Mouse (Mus musculus) MEL (cell line): ENCODE results near the gene Acmsd. TPM values are rescaled to one million over a fixed set of nuclear protein-coding genes. Genes with fewer than 3 reads are reported as not detected.
A peak's percentile ranks its signal among the peaks of the same experiment; 100 is the strongest.

Experiments used
- DNase-seq: peaks from one replicate; pipeline ENCODE4 v3.0.0; 2011; ENCODE audit warnings: low read depth, low spot score
- H3K27ac ChIP-seq: 2 replicates; pipeline ENCODE4 v1.5.1; 2012; ENCODE audit warnings: low read depth, mild to moderate bottlenecking, control low read depth, low read length, moderate library complexity; ENCODE audit not compliant: control insufficient read depth
- H3K27me3 ChIP-seq, 2 experiments: fragments of 150-350 bp in 1 of 2; sonication (generic) in 1 of 2; 2 replicates each; pipeline ENCODE4 v1.6.1; 2012; ENCODE audit warnings: low read length in 2 of 2, mild to moderate bottlenecking in 2 of 2, improper control_type of control experiment in 1 of 2, moderate library complexity in 1 of 2; ENCODE audit not compliant: insufficient read depth in 2 of 2, control insufficient read depth in 1 of 2
- H3K36me3 ChIP-seq, 2 experiments: 2 replicates each; pipeline ENCODE4 v1.6.1; 2012 to 2014; ENCODE audit warnings: low read length in 2 of 2, improper control_type of control experiment in 1 of 2, inconsistent platforms in 1 of 2, mild to moderate bottlenecking in 1 of 2; ENCODE audit not compliant: insufficient read depth in 2 of 2, control insufficient read depth in 1 of 2
- H3K4me1 ChIP-seq, 2 experiments: fragments of 150-350 bp in 1 of 2; sonication (generic) in 1 of 2; 2 replicates each; pipeline ENCODE4 v1.6.1; 2012; ENCODE audit warnings: low read length in 2 of 2, improper control_type of control experiment in 1 of 2, mild to moderate bottlenecking in 1 of 2; ENCODE audit not compliant: insufficient read depth in 2 of 2, control insufficient read depth in 1 of 2
- H3K4me3 ChIP-seq, 2 experiments: fragments of 150-350 bp in 1 of 2; sonication (generic) in 1 of 2; 2 replicates each; pipeline ENCODE4 v1.5.1; 2012; ENCODE audit warnings: low read depth in 2 of 2, low read length in 2 of 2, mild to moderate bottlenecking in 2 of 2, moderate library complexity in 2 of 2, control low read depth in 1 of 2, improper control_type of control experiment in 1 of 2; ENCODE audit not compliant: control insufficient read depth in 1 of 2, insufficient read depth in 1 of 2
- H3K79me2 ChIP-seq: 2 replicates; pipeline ENCODE4 v1.6.1; 2012; ENCODE audit warnings: mild to moderate bottlenecking, low read length, moderate library complexity; ENCODE audit not compliant: control insufficient read depth, poor library complexity, insufficient read depth
- H3K9ac ChIP-seq: 2 replicates; pipeline ENCODE4 v1.6.1; 2012; ENCODE audit warnings: low read depth, mild to moderate bottlenecking, control low read depth, low read length, moderate library complexity; ENCODE audit not compliant: control insufficient read depth, poor library complexity, severe bottlenecking
- H3K9me3 ChIP-seq: fragments of 150-350 bp; sonication (generic); replicated peaks from 2 replicates; pipeline ENCODE4 v1.6.1; 2012; ENCODE audit warnings: mild to moderate bottlenecking, low read length, improper control_type of control experiment, moderate library complexity; ENCODE audit not compliant: insufficient read depth
- BHLHE40 ChIP-seq: IDR thresholded peaks from 2 replicates; pipeline ENCODE4 v1.6.1; 2012; ENCODE audit warnings: low read depth, mild to moderate bottlenecking, inconsistent platforms, low read length, improper control_type of control experiment, borderline replicate concordance
- CHD1 ChIP-seq: IDR thresholded peaks from 2 replicates; pipeline ENCODE4 v1.6.1; 2012; ENCODE audit warnings: low read depth, mild to moderate bottlenecking, inconsistent platforms, low read length, improper control_type of control experiment
- CHD2 ChIP-seq: IDR thresholded peaks from 2 replicates; pipeline ENCODE4 v1.6.1; 2011; ENCODE audit warnings: low read length, improper control_type of control experiment
- E2F4 ChIP-seq: IDR thresholded peaks from 2 replicates; pipeline ENCODE4 v1.6.1; 2011; ENCODE audit warnings: low read depth, low read length, improper control_type of control experiment, borderline replicate concordance
- EP300 ChIP-seq, 2 experiments: IDR thresholded peaks; 2 replicates each; pipeline ENCODE4 v1.6.1; 2011; ENCODE audit warnings: improper control_type of control experiment in 2 of 2, low read length in 2 of 2, low read depth in 1 of 2, mild to moderate bottlenecking in 1 of 2
- ETS1 ChIP-seq: IDR thresholded peaks from 2 replicates; pipeline ENCODE4 v1.6.1; 2012; ENCODE audit warnings: low read depth, mild to moderate bottlenecking, inconsistent platforms, low read length, improper control_type of control experiment, moderate library complexity
- GATA1 ChIP-seq: IDR thresholded peaks from 2 replicates; pipeline ENCODE4 v1.6.1; 2011; ENCODE audit warnings: low read depth, low read length, improper control_type of control experiment
- HCFC1 ChIP-seq: IDR thresholded peaks from 2 replicates; pipeline ENCODE4 v1.6.1; 2012; ENCODE audit warnings: low read depth, mild to moderate bottlenecking, inconsistent platforms, low read length, improper control_type of control experiment, moderate library complexity
- JUND ChIP-seq: IDR thresholded peaks from 2 replicates; pipeline ENCODE4 v1.6.1; 2011; ENCODE audit warnings: low read depth, mild to moderate bottlenecking, improper control_type of control experiment, low read length
- KAT2A ChIP-seq: conservative IDR thresholded peaks from 2 replicates; pipeline ENCODE4 v1.6.1; 2012; ENCODE audit warnings: low read depth, low read length, improper control_type of control experiment, inconsistent platforms
- MAZ ChIP-seq: IDR thresholded peaks from 2 replicates; pipeline ENCODE4 v1.6.1; 2012; ENCODE audit warnings: low read depth, mild to moderate bottlenecking, inconsistent platforms, low read length, improper control_type of control experiment
- MEF2A ChIP-seq: IDR thresholded peaks from 2 replicates; pipeline ENCODE4 v1.6.1; 2014; ENCODE audit warnings: low read depth, mild to moderate bottlenecking, inconsistent platforms, low read length, improper control_type of control experiment; ENCODE audit not compliant: poor library complexity, insufficient replicate concordance, severe bottlenecking; ENCODE audit errors: extremely low read depth
- MYB ChIP-seq: IDR thresholded peaks from 2 replicates; pipeline ENCODE4 v1.6.1; 2011; ENCODE audit warnings: mild to moderate bottlenecking, low read depth, low read length, improper control_type of control experiment
- NELFE ChIP-seq: IDR thresholded peaks from 2 replicates; pipeline ENCODE4 v1.6.1; 2011; ENCODE audit warnings: low read depth, low read length, improper control_type of control experiment
- POLR2A ChIP-seq, 2 experiments: IDR thresholded peaks; 2 replicates each; pipeline ENCODE4 v1.6.1; 2011 to 2012; ENCODE audit warnings: low read length in 2 of 2, mild to moderate bottlenecking in 2 of 2, control low read depth in 1 of 2, improper control_type of control experiment in 1 of 2, low read depth in 1 of 2, moderate library complexity in 1 of 2; ENCODE audit not compliant: control insufficient read depth in 1 of 2, insufficient read depth in 1 of 2, poor library complexity in 1 of 2
- POLR2AphosphoS2 ChIP-seq: IDR thresholded peaks from 2 replicates; pipeline ENCODE4 v1.6.1; 2011; ENCODE audit warnings: low read length, improper control_type of control experiment
- SIN3A ChIP-seq: IDR thresholded peaks from 2 replicates; pipeline ENCODE4 v1.6.1; 2012; ENCODE audit warnings: low read length, improper control_type of control experiment, inconsistent platforms
- TBP ChIP-seq: IDR thresholded peaks from 2 replicates; pipeline ENCODE4 v1.8.0; 2011; ENCODE audit warnings: low read depth, low read length, improper control_type of control experiment
- USF2 ChIP-seq, 2 experiments: IDR thresholded peaks; 2 replicates each; pipeline ENCODE4 v1.6.1; 2011 to 2012; ENCODE audit warnings: improper control_type of control experiment in 2 of 2, low read length in 2 of 2, borderline replicate concordance in 1 of 2, inconsistent platforms in 1 of 2, low read depth in 1 of 2, mild to moderate bottlenecking in 1 of 2; ENCODE audit not compliant: insufficient read depth in 1 of 2
- ZC3H11A ChIP-seq: IDR thresholded peaks from 2 replicates; pipeline ENCODE4 v1.6.1; 2012; ENCODE audit warnings: low read depth, mild to moderate bottlenecking, inconsistent platforms, low read length, improper control_type of control experiment
- ZKSCAN1 ChIP-seq: IDR thresholded peaks from 2 replicates; pipeline ENCODE4 v1.6.1; 2012; ENCODE audit warnings: low read depth, mild to moderate bottlenecking, inconsistent platforms, low read length, improper control_type of control experiment, moderate library complexity
- ZMIZ1 ChIP-seq: IDR thresholded peaks from 2 replicates; pipeline ENCODE4 v1.6.1; 2012; ENCODE audit warnings: low read depth, mild to moderate bottlenecking, inconsistent platforms, low read length, improper control_type of control experiment, moderate library complexity
- ZNF384 ChIP-seq: IDR thresholded peaks from 2 replicates; pipeline ENCODE4 v1.6.1; 2012; ENCODE audit warnings: low read depth, mild to moderate bottlenecking, inconsistent platforms, low read length, improper control_type of control experiment
- polyA plus RNA-seq, 2 experiments: library from polyadenylated mRNA; stranded (reverse) in 1 of 2; unstranded in 1 of 2; fragments of >175 nt in 1 of 2; fragments of >200 nt in 1 of 2; gene quantifications; 2 replicates each; pipeline versions ENCODE4 v1.2.1 to v1.2.4; 2012; ENCODE audit warnings: low replicate concordance in 2 of 2, low read depth in 1 of 2; ENCODE audit not compliant: insufficient read length in 2 of 2, insufficient read depth in 1 of 2, missing spikeins in 1 of 2
- total RNA-seq: library from RNA; depleted of rRNA; stranded (reverse); fragments of 300-350 nt; gene quantifications from 2 replicates; pipeline ENCODE4 v1.2.3, GENCODE M21; 2012

Acmsd gene
- total and polyA plus RNA-seq, 3 experiments, result 4.3 to 4.4 TPM; not detected in 1

- no peak for DNase-seq
- Histone ChIP-seq H3K4me3 (no peak overlapping the region), H3K36me3 (peaks cover 3 to 25% of the 10 kb centered on the region in 2 experiments; a peak in 3 of 4 replicates), H3K9ac (no peak overlapping the region), H3K27ac (no peak overlapping the region), H3K9me3 (no peaks in the 10 kb centered on the region), H3K79me2 (peaks cover 2% of the 10 kb centered on the region; the same call in 1 of the 2 replicates), H3K4me1 (no peaks in the 10 kb centered on the region), H3K27me3 (no peaks in the 10 kb centered on the region)
- no peak for TF ChIP-seq EP300 (IDR thresholded peaks at IDR 0.05; ENCODE audit: low read depth in 1 of 2, low read length in 2 of 2)
- TF ChIP-seq ZNF384, result no peak
- no peak for TF ChIP-seq BHLHE40
- no peak for TF ChIP-seq POLR2AphosphoS2
- no peak for TF ChIP-seq HCFC1
These were observed 73.7 kb downstream of the Acmsd start for GRCm38 (mm10) chr1:127802916-127803315.

- DNase-seq, result no peak
- Histone ChIP-seq H3K9me3 (no peaks in the 10 kb centered on the region), H3K27me3 (no peaks in the 10 kb centered on the region), H3K4me3 (no peak overlapping the region), H3K9ac (no peak overlapping the region), H3K36me3 (peaks cover 0 to 6% of the 10 kb centered on the region in 2 experiments; a peak in 2 of 4 replicates), H3K27ac (no peak overlapping the region), H3K79me2 (no peaks in the 10 kb centered on the region; the same call in 1 of the 2 replicates), H3K4me1 (no peaks in the 10 kb centered on the region)
- TF ChIP-seq MYB, result no peak
- no peak for TF ChIP-seq GATA1
- no peak for TF ChIP-seq CHD2
- TF ChIP-seq ZKSCAN1, result no peak
- TF ChIP-seq E2F4, result no peak
- 0 out of 4 replicates have a peak, but pooled peaks of 1 of the 2 experiments have one; percentile 16 for TF ChIP-seq POLR2A (IDR thresholded peaks at IDR 0.05; ENCODE audit: control insufficient read depth in 1 of 2, insufficient read depth in 1 of 2, low read depth in 1 of 2, low read length in 2 of 2, poor library complexity in 1 of 2)
- no peak for TF ChIP-seq SIN3A
These were observed 79.5 kb downstream of the Acmsd start for GRCm38 (mm10) chr1:127808671-127809070.

GRCm38 (mm10) chr1:127812929-127813328, 83.7 kb downstream of the Acmsd start:
- Histone ChIP-seq H3K79me2 (no peaks in the 10 kb centered on the region), H3K4me3 (no peak overlapping the region), H3K36me3 (no peaks in the 10 kb centered on the region), H3K27ac (no peak overlapping the region), H3K9ac (no peak overlapping the region), H3K4me1 (no peaks in the 10 kb centered on the region), H3K27me3 (no peaks in the 10 kb centered on the region), H3K9me3 (no peaks in the 10 kb centered on the region)
- TF ChIP-seq CHD2 (no peak), MEF2A (no peak), ETS1 (no peak), KAT2A (no peak), EP300 (IDR thresholded peaks at IDR 0.05; ENCODE audit: low read depth in 1 of 2, low read length in 2 of 2) (no peak), TBP (no peak), MYB (no peak), USF2 (IDR thresholded peaks at IDR 0.05; ENCODE audit: borderline replicate concordance in 1 of 2, insufficient read depth in 1 of 2, low read depth in 1 of 2, low read length in 2 of 2) (no peak), ZMIZ1 (no peak), NELFE (no peak), HCFC1 (no peak), CHD1 (no peak), JUND (no peak), ZKSCAN1 (no peak), ZC3H11A (no peak), ZNF384 (no peak), MAZ (no peak), E2F4 (no peak), POLR2A (IDR thresholded peaks at IDR 0.05; ENCODE audit: control insufficient read depth in 1 of 2, insufficient read depth in 1 of 2, low read depth in 1 of 2, low read length in 2 of 2, poor library complexity in 1 of 2) (no peak)
- no peak for DNase-seq
